Mouse (Mus musculus) layer of hippocampus, postnatal 25 days (tissue): Measurements from ENCODE around the gene Pigr. TPM values are rescaled to one million over a fixed set of nuclear protein-coding genes. Genes with fewer than 3 reads are reported as not detected.

Experiments used
- DNase-seq, 2 experiments: peaks; one replicate each; pipeline ENCODE4 v3.0.0; 2022; ENCODE audit warnings: mixed read lengths in 2 of 2, low spot score in 1 of 2; ENCODE audit errors: extremely low spot score in 1 of 2
- total RNA-seq, 2 experiments: library from RNA; stranded (reverse); gene quantifications; 2 replicates each; pipeline ENCODE4 v1.2.3; 2021

Gene Pigr
- total RNA-seq, 2 experiments from 2014 or later = not detected

DNA sequence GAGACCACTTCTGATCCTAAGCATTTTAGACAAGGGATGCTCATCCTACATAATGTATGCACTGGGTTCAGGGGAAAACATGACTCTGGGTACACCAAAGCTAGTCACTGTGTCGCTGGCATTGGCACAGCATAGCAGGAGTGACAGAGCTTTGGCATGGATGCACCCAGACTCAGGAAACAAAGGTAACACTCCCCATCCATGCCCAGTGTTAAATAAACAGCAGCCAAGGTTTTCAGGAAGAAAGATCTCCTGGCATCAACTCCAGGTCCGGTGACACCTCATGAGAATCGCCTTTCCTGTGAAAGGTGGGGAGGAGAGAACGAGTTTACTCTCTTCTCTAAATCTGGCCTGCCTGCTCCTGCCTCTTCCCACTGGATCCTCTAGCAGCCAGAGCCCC lies 2.2 kb downstream of the Pigr start:
- no peak for DNase-seq

DNA sequence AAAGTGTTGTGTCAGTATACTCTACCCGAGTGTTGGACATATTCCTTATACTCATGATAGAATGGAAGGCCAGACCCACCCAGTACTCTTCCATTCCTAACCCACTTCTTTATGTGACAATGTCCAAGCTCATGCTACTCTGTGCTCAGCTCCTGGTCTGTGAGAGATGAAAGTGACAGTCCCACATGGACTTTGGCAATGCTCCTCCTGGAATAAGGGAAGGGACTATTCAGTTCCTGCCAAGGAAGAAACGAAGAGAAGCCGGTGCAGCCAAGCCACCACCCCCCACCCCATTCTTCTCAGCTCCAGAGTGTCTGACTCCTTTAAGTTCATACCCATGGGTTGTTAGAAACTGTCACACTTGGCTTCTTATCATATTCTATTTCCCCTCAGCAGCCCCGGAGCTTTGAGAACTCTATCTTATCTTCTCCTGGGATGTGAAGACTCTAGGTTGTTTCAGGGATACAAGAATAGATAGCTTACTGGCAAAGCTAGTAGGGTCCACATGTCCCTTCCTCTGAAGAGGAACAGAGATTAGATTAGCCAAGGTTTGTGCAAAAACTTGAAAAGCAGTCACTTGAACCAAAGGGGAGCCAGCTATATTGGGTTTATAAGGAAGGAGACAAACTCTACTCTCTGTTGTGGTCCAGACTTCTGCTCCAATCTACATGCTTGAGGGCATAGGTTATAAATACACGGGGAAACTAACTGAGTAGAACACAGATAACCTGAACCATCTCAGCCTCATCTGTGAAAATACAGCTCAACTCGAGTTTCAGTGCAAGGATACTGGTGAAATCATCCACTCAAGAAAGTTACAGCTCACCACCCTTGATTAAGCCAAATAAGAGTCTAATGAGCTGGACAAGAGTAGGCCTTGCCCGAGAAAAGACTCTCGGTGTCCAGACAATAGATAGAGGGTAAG lies 3.7 kb downstream of the Pigr start:
- DNase-seq = no peak

DNA sequence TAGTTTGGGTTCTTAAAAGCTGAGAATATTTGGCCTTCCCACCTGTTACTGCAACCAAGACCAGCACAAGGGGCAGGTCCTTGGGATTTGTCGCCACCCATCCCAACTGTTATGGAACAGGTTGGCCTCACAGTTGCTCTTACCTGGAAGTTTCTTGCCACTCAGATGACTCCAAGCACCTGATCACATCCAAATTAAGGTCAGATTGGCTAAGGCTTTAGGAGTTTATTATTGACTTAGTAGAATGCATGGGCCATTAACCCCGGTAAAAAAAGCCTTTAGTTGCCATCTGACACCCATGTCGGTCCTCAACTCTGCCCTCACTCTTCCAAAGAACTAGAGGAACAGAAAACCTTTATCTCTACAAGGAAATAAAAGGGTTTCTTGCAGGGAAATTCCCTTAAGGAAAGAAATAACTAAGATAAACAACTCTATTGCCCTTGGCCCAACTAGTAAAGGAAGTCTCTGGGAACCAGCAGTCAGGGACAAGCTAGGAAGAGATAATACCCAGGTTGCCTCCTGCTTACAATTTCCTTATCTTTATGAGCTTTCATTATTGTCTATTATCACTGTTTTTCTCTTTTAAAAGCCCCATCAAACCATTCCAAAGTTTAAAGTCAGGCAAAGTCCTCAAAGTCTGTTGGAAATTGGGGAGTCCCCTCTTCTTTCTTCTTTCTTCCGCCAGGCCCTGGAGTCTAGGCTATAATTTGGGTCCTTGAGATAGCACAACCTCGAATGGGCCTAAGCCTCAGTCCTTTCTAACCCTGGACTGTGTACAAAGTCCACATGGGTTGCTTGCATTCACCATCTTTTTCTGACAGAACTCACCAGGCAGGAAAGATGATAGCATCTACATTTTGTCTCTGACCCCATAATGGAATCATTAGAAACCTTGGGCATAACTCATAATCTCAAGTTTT lies 6.0 kb downstream of the Pigr start:
- no peak for DNase-seq

DNA sequence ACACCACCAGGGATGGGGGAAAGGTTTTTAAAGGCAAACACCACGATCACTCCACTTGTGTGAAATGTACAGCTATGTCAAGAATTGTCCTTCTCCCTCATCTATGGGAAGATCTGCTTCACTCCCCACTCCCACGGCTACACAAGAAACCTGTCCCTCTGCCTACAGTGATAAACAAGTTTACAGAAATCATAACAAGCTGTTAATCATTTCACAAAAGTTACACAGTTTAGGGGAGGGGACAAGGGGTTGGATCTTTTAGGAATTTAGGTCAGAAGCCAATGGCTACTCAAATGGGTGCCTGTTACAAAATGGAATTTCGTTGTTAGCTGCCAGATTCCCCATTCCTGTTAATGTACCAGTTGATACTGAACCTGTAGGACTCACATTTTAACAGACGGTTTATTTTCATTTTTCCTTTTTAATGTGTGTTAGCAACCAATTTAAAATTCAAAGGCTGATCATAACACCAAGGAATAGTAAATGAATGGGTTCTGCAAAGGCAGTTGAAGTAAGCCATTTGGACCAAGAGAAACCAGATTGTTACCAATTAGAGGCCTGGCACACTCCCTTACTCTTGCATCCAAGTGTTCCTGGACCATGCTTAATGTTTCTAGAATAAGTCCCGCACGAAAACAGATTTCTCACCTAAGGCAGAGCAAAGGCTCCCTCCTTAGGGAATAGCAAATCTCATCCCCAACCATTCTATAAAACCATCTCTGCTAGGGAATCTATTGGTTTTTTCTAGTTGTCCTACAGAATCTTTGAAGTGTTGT lies 8.9 kb downstream of the Pigr start:
- no peak for DNase-seq

DNA sequence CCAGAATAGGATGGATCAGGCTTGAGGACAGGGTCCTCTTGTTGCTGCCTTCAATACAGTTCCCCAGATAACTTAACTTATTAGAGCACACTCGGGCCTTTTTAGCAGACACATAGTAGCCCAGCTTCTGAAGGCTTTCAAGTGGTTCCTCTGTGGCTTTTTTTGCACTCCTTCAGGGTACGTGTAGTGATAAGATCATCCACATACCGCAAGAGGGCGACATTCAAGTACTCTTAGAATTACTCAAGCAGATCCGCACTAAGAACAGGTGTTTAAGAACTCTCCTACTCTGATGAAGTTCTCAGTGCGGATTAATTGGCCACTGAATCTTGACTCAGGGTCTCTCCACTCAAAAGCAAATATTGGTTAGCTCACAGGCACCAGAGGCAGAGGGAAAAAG lies 11.8 kb downstream of the Pigr start:
- DNase-seq = no peak

DNA sequence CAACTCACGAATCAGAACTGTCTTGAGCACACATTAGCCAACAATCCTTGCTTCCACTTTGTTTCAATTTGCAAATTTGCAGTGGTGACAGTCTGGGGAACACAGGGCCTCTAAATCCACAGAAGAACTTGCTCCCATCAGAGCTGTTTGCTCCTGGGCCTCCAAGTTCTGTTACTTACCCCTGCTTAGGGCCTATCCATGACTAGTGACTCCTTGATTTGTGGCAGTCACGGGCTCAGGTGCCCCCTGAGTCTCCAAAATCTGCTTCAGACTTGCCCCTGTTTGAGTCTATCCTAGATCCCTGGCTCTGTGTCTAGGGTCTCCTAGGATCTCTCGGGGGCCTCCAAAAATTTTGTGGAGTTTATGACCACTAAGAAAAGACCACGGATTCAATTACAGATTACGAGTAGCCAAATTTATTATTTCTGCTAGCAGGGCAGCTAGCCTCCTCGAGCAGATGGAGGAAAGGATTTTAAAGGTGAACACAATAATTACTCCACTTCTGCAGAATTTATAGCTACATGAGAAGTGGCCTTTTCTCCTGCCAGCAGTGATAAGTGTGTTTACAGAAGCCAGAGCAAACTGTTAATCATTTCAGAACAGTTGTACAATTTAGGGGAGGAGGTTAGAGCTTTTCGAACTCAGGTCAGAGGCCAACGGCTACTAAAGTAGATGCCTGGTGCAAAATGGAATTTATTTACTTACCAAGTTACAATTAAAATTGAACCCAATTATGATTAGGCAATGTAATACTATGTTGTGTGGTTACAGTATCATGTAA lies 14.3 kb downstream of the Pigr start:
- no peak for DNase-seq

DNA sequence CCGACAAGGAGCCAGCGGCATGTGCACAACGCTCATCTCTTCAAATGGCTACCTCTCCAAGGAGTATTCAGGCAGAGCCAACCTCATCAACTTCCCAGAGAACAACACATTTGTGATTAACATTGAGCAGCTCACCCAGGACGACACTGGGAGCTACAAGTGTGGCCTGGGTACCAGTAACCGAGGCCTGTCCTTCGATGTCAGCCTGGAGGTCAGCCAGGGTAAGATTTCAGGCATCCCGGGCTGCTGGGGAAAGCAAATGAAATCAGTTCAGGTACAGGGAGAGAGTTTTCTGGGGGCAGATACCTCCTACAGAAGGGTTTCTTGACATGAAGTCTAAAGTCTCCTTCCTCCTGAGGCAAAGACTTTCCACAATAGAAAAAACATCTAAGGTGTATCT lies 15.1 kb downstream of the Pigr start:
- DNase-seq = no peak

DNA sequence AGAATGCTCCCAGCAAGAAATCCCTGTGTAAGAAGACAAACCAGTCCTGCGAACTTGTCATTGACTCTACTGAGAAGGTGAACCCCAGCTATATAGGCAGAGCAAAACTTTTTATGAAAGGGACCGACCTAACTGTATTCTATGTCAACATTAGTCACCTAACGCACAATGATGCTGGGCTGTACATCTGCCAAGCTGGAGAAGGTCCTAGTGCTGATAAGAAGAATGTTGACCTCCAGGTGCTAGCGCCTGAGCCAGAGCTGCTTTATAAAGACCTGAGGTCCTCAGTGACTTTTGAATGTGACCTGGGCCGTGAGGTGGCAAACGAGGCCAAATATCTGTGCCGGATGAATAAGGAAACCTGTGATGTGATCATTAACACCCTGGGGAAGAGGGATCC lies 18.0 kb downstream of the Pigr start:
- DNase-seq = no peak

DNA sequence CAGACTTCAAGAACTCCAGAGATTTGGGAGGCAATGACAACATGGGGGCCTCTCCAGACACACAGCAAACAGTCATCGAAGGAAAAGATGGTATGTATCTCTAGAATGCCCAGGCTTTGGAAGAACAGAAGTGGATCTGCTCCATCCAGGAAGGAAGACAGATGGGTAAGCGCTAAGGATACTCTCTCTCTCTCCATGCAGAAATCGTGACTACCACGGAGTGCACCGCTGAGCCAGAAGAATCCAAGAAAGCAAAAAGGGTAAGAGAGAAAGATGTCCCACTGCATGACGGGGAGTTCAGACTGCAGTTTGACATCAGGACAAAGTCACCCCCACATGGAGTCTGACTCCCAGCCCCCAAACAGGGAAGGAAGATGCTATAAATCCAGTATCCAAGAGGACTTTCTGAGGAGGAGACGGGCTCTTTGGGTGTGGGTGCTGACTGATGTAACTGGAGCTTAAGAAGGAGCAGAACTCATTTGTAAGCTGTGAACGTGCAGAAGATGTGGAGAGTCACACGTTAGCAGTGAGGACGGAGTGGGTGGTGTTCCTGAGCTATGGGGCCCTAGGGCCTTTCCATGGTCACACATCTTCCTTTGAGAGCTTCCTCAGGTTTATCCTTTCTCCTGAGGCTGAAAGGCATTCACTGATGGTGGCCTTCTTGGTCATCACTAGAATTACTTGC lies 23.2 kb downstream of the Pigr start:
- no peak for DNase-seq

DNA sequence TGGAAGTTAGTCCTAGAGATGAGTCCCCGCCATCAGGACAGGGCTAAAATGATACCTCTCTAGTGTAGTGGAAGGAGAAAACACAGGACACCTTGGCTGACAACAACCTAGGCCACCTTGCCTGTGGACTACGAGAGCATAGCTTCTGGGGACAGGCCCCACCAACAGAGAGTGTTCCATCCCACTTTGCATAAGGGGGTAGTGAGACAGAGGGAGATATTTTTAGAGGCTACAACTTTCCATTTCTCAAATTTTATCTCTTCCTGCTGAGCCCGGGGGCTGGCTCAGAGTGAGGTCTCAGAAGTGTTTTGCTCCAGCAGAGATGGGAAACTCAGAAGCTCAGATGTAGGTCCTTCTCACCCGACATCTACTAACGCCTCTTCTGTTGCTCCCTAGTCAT lies 23.9 kb downstream of the Pigr start:
- DNase-seq = no peak

DNA sequence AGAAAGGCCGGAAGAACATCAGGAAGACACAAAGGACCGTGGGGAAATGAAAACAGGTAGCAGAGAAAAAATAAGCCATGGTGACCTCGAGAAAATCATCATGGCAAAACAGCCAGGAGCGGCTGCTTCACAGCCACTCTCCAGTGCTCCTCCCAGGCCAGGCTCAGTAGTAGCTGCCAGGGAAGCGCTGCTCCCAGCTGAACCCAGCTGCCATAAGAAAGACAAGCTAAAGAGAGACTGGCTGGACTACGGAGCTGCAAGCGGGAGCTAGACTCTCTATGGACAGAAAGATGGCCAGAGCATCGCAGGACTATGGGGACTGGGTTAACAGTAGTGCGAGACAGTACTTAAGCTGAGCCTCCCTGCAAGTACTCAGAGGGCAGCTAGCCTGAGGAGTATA lies 28.3 kb downstream of the Pigr start:
- DNase-seq = no peak

DNA sequence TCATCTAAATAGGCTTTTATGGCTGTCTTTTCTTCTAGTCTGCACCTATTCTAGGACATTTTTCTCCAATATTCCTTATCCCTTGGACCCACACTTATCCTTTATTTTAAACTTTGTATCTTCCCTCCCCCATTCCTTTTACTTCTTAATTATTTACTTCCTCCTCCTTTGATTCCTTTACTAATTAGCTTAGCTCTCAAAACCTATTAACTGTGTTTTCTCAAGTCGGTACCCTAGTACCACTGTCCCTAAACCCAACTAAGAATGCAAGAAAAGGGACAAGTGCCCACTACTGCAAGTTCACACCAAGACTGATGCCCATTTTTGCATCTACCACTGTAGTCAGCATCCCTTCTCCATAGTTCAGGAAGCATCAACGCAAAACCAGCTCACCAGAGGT lies 29.2 kb downstream of the Pigr start:
- DNase-seq = no peak

DNA sequence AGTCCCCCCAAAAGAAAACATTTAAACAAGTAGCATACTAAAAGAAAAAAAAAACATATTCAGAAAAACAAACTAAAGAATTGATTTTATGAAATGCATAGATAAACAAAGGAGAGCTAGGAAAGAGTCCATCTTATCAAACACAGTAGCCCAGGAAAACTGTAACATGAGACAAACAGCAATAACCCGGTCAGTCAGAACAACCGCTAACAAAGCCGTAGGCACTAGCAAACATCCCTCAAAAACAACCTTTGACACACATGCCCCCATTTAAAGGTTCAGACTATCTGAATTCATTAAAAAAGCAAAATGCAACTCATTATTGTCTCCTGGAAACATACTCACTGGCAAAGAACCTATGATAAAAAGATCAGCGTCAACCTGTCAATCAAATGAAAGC lies 31.0 kb downstream of the Pigr start:
- DNase-seq = no peak

DNA sequence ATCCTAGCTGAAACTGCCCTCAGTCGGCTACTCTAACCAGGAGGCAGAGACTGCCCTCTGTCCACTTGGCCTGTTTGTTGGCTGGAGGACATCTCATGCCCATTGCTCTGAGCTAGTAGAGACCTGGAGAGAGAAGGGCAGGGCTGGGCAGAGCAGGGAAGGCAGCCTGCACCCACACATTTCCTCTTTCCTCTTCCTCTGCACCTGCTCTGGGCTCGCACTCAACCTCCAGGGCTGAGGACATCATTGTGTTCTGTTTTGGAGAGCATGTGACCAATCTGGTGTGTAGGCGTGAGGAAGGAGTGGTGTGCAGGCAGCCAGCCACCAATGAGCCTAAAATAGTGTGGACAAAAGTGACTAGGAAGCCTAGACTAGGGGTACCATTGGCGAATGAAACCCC lies 37.8 kb downstream of the Pigr start:
- DNase-seq = no peak

DNA sequence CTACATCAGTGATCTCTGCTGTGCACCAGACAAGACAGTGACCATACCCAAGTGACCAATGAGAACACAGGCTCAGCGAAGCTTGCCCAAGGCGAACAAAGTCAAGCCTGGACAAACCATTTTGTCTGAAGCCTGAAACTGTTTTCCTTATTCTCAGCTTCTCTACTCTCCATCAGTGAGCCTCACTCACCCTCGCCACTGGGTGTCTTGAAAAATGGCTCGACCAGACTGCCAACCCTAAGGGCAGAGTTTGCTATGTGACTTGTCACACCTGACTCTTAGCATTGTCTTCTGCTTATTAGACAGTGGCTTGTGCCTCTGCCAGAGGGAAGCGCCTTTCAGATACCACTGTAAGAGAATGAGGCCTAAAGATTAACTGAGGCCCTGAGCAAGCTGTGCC lies 38.3 kb downstream of the Pigr start:
- no peak for DNase-seq

DNA sequence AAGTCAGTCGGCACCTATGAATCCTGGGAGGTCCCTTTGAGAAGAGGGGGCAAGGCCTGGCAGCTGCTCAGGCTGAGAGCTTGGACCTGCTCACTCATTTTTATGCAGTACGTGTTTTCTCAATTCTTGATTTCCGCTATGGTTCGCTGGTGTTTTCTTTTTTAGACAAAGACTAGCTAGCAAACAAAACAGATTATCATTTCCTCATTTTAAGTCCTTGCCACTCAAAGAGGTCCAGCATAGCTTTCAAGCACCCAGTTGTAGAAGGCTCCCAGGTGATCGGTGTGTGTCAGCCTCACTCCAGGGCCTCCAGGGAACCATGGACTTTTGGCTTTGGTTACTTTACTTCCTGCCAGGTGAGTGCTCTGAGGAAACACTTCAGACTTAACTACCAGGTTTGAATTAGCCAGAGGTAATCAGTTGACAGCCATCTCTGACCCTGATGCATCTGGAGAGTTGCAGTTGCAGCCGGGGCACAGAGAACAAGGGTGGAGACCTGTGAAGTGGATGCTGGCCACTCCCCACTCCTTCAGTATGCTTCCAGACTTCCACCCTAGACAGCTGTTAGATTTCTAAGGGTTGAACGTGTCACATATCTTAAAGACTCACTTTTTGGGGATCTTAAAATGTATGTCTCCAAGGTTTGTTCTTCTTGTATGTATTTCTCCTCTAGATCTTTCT lies 39.2 kb downstream of the Pigr start, which contains the start of gene Fcmr:
Gene Fcmr (plus strand): TSS at position 129 of the 681 bp plus-strand sequence.
- DNase-seq = no peak

DNA sequence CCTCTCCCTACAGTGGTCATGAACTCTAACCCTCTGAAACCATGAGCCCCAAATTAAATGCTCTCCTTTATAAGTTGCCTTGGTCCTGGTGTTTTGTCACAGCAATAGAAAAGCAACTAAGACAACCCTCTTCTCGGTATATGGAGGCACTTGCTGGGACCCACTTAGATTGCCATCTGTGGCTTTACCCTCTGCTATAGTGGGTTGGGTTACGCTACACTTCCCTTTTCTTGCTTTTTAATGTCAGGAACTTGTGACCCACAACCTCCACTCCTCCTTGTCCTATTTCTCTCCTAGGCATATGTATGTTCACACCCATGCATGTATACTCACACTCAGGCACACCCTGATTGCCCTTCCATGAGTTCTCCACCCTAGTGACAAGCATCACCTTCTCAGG lies 46.4 kb downstream of the Pigr start:
- DNase-seq = no peak

DNA sequence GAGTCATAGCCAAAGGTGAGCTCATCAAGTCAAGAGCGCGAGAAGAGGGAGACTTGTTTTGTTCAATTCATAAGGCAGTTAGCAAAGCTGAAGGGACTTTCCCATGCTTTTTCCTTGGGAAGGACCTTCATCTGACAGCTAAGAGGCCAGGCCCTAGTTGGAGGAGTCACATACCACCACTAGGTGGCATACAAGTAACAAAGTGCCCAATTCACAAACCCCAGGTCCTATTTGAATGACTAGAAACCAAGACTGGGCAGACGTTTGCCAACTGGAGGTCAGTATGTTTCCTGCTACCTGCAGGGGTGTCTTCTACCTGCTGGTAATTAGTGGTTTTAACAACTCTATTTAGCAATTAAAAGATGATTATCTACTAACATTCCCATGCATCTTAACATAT lies 48.7 kb downstream of the Pigr start:
- peak in 1 of 2 experiments; percentile 16 for DNase-seq

DNA sequence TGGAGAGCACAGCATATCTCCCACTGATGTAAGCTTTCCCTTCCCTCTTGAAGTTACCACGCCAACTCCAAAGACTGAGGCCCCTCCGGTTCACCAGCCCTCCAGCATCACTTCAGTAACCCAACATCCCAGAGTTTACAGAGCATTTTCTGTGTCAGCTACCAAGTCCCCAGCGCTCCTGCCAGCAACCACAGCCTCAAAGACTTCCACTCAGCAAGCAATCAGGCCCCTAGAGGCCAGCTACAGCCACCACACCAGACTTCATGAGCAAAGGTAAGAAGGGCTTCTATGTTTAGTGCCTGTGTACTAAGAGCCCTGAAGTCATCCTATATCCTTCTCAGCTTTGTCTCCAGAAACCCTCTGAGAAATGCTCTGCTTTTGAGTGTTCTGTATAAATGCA lies 49.4 kb downstream of the Pigr start:
- no peak for DNase-seq
